Comparison of ENCODE assay signal across 24 mouse cellular contexts in the genomic region with DNA sequence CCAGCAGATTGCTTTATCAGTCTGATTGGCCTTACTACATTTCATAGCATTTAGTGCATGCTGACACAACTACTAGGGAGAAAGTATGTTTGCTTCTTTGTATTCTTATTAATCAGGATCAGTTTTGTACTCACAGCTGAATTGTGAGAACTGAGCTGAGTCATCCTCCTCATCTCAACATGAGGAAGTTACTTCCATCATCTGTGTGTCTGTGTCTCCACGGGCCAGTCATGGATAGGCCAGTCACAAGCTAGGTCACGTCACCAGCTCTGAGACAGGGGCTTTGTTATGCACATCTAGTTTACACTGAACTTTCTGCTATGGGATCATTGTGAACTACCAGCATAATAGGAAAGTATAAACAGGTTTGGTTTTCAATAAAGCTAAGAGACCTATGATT. TPM values are rescaled to one million over a fixed set of nuclear protein-coding genes. Genes with fewer than 3 reads are reported as not detected.
A peak's percentile ranks its signal among the peaks of the same experiment; 100 is the strongest.
DNase-seq lines count a peak whose midpoint lies in the region; ATAC-seq and TF ChIP-seq lines count a peak whose summit lies in the region.
"Had no signal": no experiment of that assay in that cellular context is flagged by ENCODE, and none has a peak within 500 bp of the region (broad histone marks: within the 10 kb centered on the region; RNA-seq: fewer than 3 reads in every experiment).

No protein-coding gene starts in this region.

- TF ChIP-seq POLR2A in liver, adult 2 months (IDR thresholded peaks at IDR 0.05; ENCODE audit: extremely low read depth, insufficient read depth, low read length), result no peak
- TF ChIP-seq POLR2A in MEL (IDR thresholded peaks at IDR 0.05; ENCODE audit: control insufficient read depth in 1 of 2, insufficient read depth in 1 of 2, low read depth in 1 of 2, low read length in 2 of 2, poor library complexity in 1 of 2), result no peak

- no peaks in the 10 kb centered on the region for H3K36me3 ChIP-seq in liver, adult 2 months (ENCODE audit: control insufficient read depth, insufficient read depth, low read length)
- peaks cover 11 to 59% of the 10 kb centered on the region in 2 experiments for H3K36me3 ChIP-seq in MEL (ENCODE audit: control insufficient read depth in 1 of 2, insufficient read depth in 2 of 2, low read length in 2 of 2)

- ATAC-seq in granulocyte monocyte progenitor cell, adult 5-6 weeks (replicated peaks; ENCODE audit: poor library complexity, severe bottlenecking), result peak; percentile 59
- ATAC-seq in megakaryocyte progenitor cell, adult 5-6 weeks (replicated peaks; ENCODE audit: poor library complexity), result peak; percentile 58
- ATAC-seq: CD4-positive, CD25-positive, alpha-beta regulatory T cell, adult 4 months; forebrain, embryonic 15.5 days had no signal

- WGBS in liver, adult 2 months, result 82% methylated on average over 2 of the region's 2 CpGs

- no peak for TF ChIP-seq RAD21 in MEL (IDR thresholded peaks at IDR 0.05; ENCODE audit: low read depth, low read length)

- no peak overlapping the region for H3K4me3 ChIP-seq in liver, adult 2 months (ENCODE audit: insufficient read depth, low read depth, low read length)
- H3K4me3 ChIP-seq in MEL (ENCODE audit: control insufficient read depth in 1 of 2, insufficient read depth in 1 of 2, low read depth in 2 of 2, low read length in 2 of 2), result no peak overlapping the region
- H3K4me3 ChIP-seq: embryonic facial prominence, embryonic 15.5 days; erythroblast, embryonic 14.5 days; forebrain, embryonic 10.5 days; forebrain, embryonic 15.5 days; heart, adult 2 months; heart, embryonic 15.5 days; hindbrain, embryonic 15.5 days had no signal

- no peaks in the 10 kb centered on the region for H3K4me1 ChIP-seq in liver, adult 2 months (ENCODE audit: control insufficient read depth, insufficient read depth, low read length)
- peaks cover 0 to 3% of the 10 kb centered on the region in 2 experiments; a peak in 2 of 4 replicates for H3K4me1 ChIP-seq in MEL (ENCODE audit: control insufficient read depth in 1 of 2, insufficient read depth in 2 of 2, low read length in 2 of 2)
- H3K4me1 ChIP-seq: embryonic facial prominence, embryonic 15.5 days; forebrain, embryonic 10.5 days; forebrain, embryonic 15.5 days; heart, embryonic 15.5 days; hindbrain, embryonic 15.5 days had no signal

- no peak overlapping the region for H3K9ac ChIP-seq in liver, adult 2 months (ENCODE audit: low read depth, low read length)
- no peak overlapping the region for H3K9ac ChIP-seq in MEL (ENCODE audit: control insufficient read depth, low read depth, low read length, poor library complexity, severe bottlenecking)
- H3K9ac ChIP-seq: embryonic facial prominence, embryonic 15.5 days; forebrain, embryonic 15.5 days; heart, embryonic 15.5 days; hindbrain, embryonic 15.5 days had no signal

- peak; percentile 12 for DNase-seq in liver, adult 2 months (ENCODE audit: extremely low read depth, low read depth, low spot score)
- DNase-seq in liver, result no peak
- peak; percentile 67 for DNase-seq in MEL (ENCODE audit: low read depth, low spot score)
- DNase-seq in adrenal gland, adult 8-10 months, result no peak
- DNase-seq in urinary bladder, postnatal 10 days (ENCODE audit: low spot score), result no peak
- DNase-seq in right cerebral cortex, postnatal 25 days, result no peak
- DNase-seq: adrenal gland, postnatal 10 days; B cell, adult 2 months; cerebellum, adult 18-20 months; cerebellum, adult 9-11 months; embryo, embryonic 11 days; gastrocnemius, postnatal 10 days; heart, adult 2 months had no signal

- H3K27ac ChIP-seq in liver, adult 2 months (replicated peaks; ENCODE audit: insufficient read depth, low read depth, low read length), result no peak overlapping the region
- H3K27ac ChIP-seq in MEL (ENCODE audit: control insufficient read depth, low read depth, low read length), result no peak overlapping the region
- H3K27ac ChIP-seq: embryonic facial prominence, embryonic 15.5 days; forebrain, embryonic 10.5 days; forebrain, embryonic 15.5 days; heart, adult 2 months; heart, embryonic 15.5 days; hindbrain, embryonic 15.5 days had no signal

- no peak for TF ChIP-seq CTCF in liver, adult 2 months (IDR thresholded peaks at IDR 0.05; ENCODE audit: low read depth, low read length)
- TF ChIP-seq CTCF in MEL (IDR thresholded peaks at IDR 0.05 in 2 of 3, conservative IDR thresholded peaks at IDR 0.05 in 1 of 3; ENCODE audit: control insufficient read depth in 1 of 3, insufficient read depth in 1 of 3, low read depth in 2 of 3, low read length in 3 of 3, poor library complexity in 1 of 3, severe bottlenecking in 1 of 3), result no peak

- no peaks in the 10 kb centered on the region for H3K9me3 ChIP-seq in MEL (replicated peaks; ENCODE audit: insufficient read depth, low read length)
- H3K9me3 ChIP-seq: embryonic facial prominence, embryonic 15.5 days; forebrain, embryonic 10.5 days; forebrain, embryonic 15.5 days; heart, embryonic 15.5 days; hindbrain, embryonic 15.5 days had no signal

- H3K79me2 ChIP-seq in liver, adult 2 months (ENCODE audit: control insufficient read depth, insufficient read depth, low read length), result no peaks in the 10 kb centered on the region
- H3K79me2 ChIP-seq in MEL (ENCODE audit: control insufficient read depth, insufficient read depth, low read length, poor library complexity), result no peaks in the 10 kb centered on the region

- TF ChIP-seq EP300 in MEL (IDR thresholded peaks at IDR 0.05; ENCODE audit: low read depth in 1 of 2, low read length in 2 of 2), result no peak

- H3K27me3 ChIP-seq in liver, adult 2 months (ENCODE audit: control insufficient read depth, insufficient read depth, low read length), result no peaks in the 10 kb centered on the region
- no peaks in the 10 kb centered on the region for H3K27me3 ChIP-seq in MEL (ENCODE audit: control insufficient read depth in 1 of 2, insufficient read depth in 2 of 2, low read length in 2 of 2)
- H3K27me3 ChIP-seq: embryonic facial prominence, embryonic 15.5 days; forebrain, embryonic 15.5 days; heart, embryonic 15.5 days; hindbrain, embryonic 15.5 days had no signal

TF ChIP-seq in MEL, 35 proteins besides CTCF, POLR2A, EP300 and RAD21:
- no peak for TF ChIP-seq ZKSCAN1 (IDR thresholded peaks at IDR 0.05; ENCODE audit: low read depth, low read length)
- no peak for TF ChIP-seq BHLHE40 (IDR thresholded peaks at IDR 0.05; ENCODE audit: borderline replicate concordance, low read depth, low read length)
- no peak for TF ChIP-seq JUND (IDR thresholded peaks at IDR 0.05; ENCODE audit: low read depth, low read length)
- TF ChIP-seq GATA1 (IDR thresholded peaks at IDR 0.05; ENCODE audit: low read depth, low read length), result no peak
- no peak for TF ChIP-seq POLR2AphosphoS2 (IDR thresholded peaks at IDR 0.05; ENCODE audit: low read length)
- TF ChIP-seq ELF1 (IDR thresholded peaks at IDR 0.05; ENCODE audit: low read depth, low read length), result no peak
- no peak for TF ChIP-seq GABPA (IDR thresholded peaks at IDR 0.05; ENCODE audit: low read depth, low read length)
- TF ChIP-seq TAL1 (IDR thresholded peaks at IDR 0.05; ENCODE audit: low read length), result no peak
- no peak for TF ChIP-seq SMC3 (IDR thresholded peaks at IDR 0.05; ENCODE audit: low read depth, low read length)
- no peak for TF ChIP-seq ZNF384 (IDR thresholded peaks at IDR 0.05; ENCODE audit: low read depth, low read length)
- no peak for TF ChIP-seq UBTF (IDR thresholded peaks at IDR 0.05; ENCODE audit: borderline replicate concordance, insufficient read depth, low read depth, low read length)
- no peak for TF ChIP-seq MEF2A (IDR thresholded peaks at IDR 0.05; ENCODE audit: extremely low read depth, insufficient replicate concordance, low read depth, low read length, poor library complexity, severe bottlenecking)
- TF ChIP-seq TCF12 (IDR thresholded peaks at IDR 0.05; ENCODE audit: low read depth, low read length), result no peak
- TF ChIP-seq NELFE (IDR thresholded peaks at IDR 0.05; ENCODE audit: low read depth, low read length), result no peak
- TF ChIP-seq SIN3A (IDR thresholded peaks at IDR 0.05; ENCODE audit: low read length), result no peak
- no peak for TF ChIP-seq RCOR1 (IDR thresholded peaks at IDR 0.05; ENCODE audit: low read depth, low read length)
- TF ChIP-seq MYC (IDR thresholded peaks at IDR 0.05; ENCODE audit: low read depth, low read length), result no peak
- no peak for TF ChIP-seq ZMIZ1 (IDR thresholded peaks at IDR 0.05; ENCODE audit: low read depth, low read length)
- TF ChIP-seq USF2 (IDR thresholded peaks at IDR 0.05; ENCODE audit: borderline replicate concordance in 1 of 2, insufficient read depth in 1 of 2, low read depth in 1 of 2, low read length in 2 of 2), result no peak

RNA-seq across cellular contexts. Expression of a gene that starts 28.5 kb away (rescaled TPM):
- total RNA-seq in liver, adult 2 months (2014; rRNA removed), result 2.1 and 3.7 TPM in 2 replicates
- polyA plus RNA-seq in liver, adult 2 months (2012; rRNA removed), result 0.21 and 0.27 TPM in 2 replicates
- 95.2 and 104 TPM in 2 replicates for total RNA-seq in MEL (2012; rRNA removed)
- polyA plus RNA-seq in MEL (2012; ENCODE audit: insufficient read depth in 1 of 2, insufficient read length in 2 of 2, low read depth in 1 of 2, low replicate concordance in 2 of 2, missing spikeins in 1 of 2), result 100 to 1,000 TPM in 1 of 2 experiments, 10 to 100 TPM in 1; 89.3 to 102 TPM
- total RNA-seq in granulocyte monocyte progenitor cell, adult 5-6 weeks (2014; fragmentation: Nextera tagmentation), result 54.2 and 54.7 TPM in 2 replicates
- 113 and 123 TPM in 2 replicates for total RNA-seq in granulocyte monocyte progenitor cell, adult 5-6 weeks (2017)
- 68.9 and 72.7 TPM in 2 replicates for total RNA-seq in megakaryocyte progenitor cell, adult 5-6 weeks (2015)
- total RNA-seq in megakaryocyte progenitor cell, adult 5-6 weeks (2017), result 139 and 142 TPM in 2 replicates
- total RNA-seq in adrenal gland, adult 8-10 months (2022), result 1 to 10 TPM; 3.3 to 6.5 (median 4.7) TPM

RNA-seq across cellular contexts. Expression of a gene that starts 51.8 kb away (rescaled TPM):
- 0.13 TPM in 1 of 2 replicates, not detected in the other for total RNA-seq in liver, adult 2 months (2014; rRNA removed)
- 0.06 TPM in 1 of 2 replicates, not detected in the other for polyA plus RNA-seq in liver, adult 2 months (2012; rRNA removed)
- total RNA-seq in MEL (2012; rRNA removed), result not detected in 2 replicates
- not detected for polyA plus RNA-seq in MEL (2012; ENCODE audit: insufficient read depth in 1 of 2, insufficient read length in 2 of 2, low read depth in 1 of 2, low replicate concordance in 2 of 2, missing spikeins in 1 of 2)
- total RNA-seq in granulocyte monocyte progenitor cell, adult 5-6 weeks (2014; fragmentation: Nextera tagmentation), result not detected in 2 replicates
- not detected in 2 replicates for total RNA-seq in granulocyte monocyte progenitor cell, adult 5-6 weeks (2017)
- total RNA-seq in megakaryocyte progenitor cell, adult 5-6 weeks (2015), result not detected in 2 replicates
- total RNA-seq in megakaryocyte progenitor cell, adult 5-6 weeks (2017), result not detected in 2 replicates
- 10 to 100 TPM; 24.1 to 40.1 (median 28.9) TPM for total RNA-seq in adrenal gland, adult 8-10 months (2022)
- total RNA-seq: heart, postnatal 25 days had no signal
- polyA plus RNA-seq: CD4-positive, CD25-positive, alpha-beta regulatory T cell, adult 4 months; heart, embryonic 11.5 days had no signal

Comparison
In these comparisons a context has a peak if more than half of its experiments do, and no peak if none do; other contexts are left out.
1. DNase-seq: peak in liver, adult 2 months (single experiment) and MEL (single experiment); none in liver (single experiment), adrenal gland, adult 8-10 months (single experiment), urinary bladder, postnatal 10 days (single experiment) and right cerebral cortex, postnatal 25 days (single experiment).
2. RNA of a gene that starts 28.5 kb away (total RNA-seq): 68.9 to 142 TPM in megakaryocyte progenitor cell, adult 5-6 weeks, 54.2 to 123 TPM in granulocyte monocyte progenitor cell, adult 5-6 weeks and 95.2 to 104 TPM in MEL; 3.3 to 6.5 TPM in adrenal gland, adult 8-10 months and 2.1 to 3.7 TPM in liver, adult 2 months; every median in the first group is over 4 times any median in the second.
3. RNA of a gene that starts 51.8 kb away (total RNA-seq): 24.1 to 40.1 TPM in adrenal gland, adult 8-10 months; 0.13 TPM in liver, adult 2 months, not detected in MEL, not detected in granulocyte monocyte progenitor cell, adult 5-6 weeks and not detected in megakaryocyte progenitor cell, adult 5-6 weeks; every median in the first group is over 10 times any median in the second.